Mouse (Mus musculus): ENCODE measurements around the gene Olfr573-ps1. TPM values are rescaled to one million over a fixed set of nuclear protein-coding genes. Genes with fewer than 3 reads are reported as not detected.

Olfr573-ps1 gene
- polyA plus RNA-seq (2016; fragmentation: Nextera tagmentation; extraction: Ambion mirVana), result not detected in 2 replicates

DNA sequence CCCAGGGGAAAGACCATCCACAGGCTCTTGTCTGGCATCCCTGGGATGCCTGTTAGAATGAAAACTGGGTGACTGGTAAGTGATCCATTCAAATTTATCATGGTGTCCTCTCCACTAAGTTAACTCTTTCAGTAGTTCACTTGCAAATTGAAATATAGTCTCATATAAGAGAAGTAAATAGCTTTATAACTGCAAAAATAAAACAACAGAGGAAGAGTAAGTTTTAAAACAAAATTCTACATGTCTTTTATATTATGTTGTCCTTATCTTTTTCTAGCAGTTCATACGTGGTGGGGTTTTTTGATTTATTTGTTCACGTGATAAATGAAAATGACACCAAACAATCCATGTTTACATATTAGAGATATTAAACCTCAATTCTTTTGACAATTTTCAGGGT, at the start of gene Olfr573-ps1:
Olfr573-ps1 (minus strand) TSS at position 101 of the 400 bp plus-strand sequence.
- no peak for ATAC-seq (ENCODE audit: insufficient number of reproducible peaks, insufficient read depth, low FRiP score, low TSS enrichment)
- H3K27me3 ChIP-seq, result no peaks in the 10 kb centered on the region
- WGBS, result 91% methylated on average over 2 of the region's 2 CpGs
- no peak within 1 kb of the TSS for H3K9ac ChIP-seq
- no peak within 1 kb of the TSS for H3K27ac ChIP-seq
- no peak within 1 kb of the TSS for H3K4me3 ChIP-seq
- H3K36me3 ChIP-seq, result no peaks in the 10 kb centered on the region
- no peaks in the 10 kb centered on the region for H3K4me1 ChIP-seq
- no peak within 1 kb of the TSS for H3K4me2 ChIP-seq (replicated peaks)
- H3K9me3 ChIP-seq, result no peaks in the 10 kb centered on the region

DNA sequence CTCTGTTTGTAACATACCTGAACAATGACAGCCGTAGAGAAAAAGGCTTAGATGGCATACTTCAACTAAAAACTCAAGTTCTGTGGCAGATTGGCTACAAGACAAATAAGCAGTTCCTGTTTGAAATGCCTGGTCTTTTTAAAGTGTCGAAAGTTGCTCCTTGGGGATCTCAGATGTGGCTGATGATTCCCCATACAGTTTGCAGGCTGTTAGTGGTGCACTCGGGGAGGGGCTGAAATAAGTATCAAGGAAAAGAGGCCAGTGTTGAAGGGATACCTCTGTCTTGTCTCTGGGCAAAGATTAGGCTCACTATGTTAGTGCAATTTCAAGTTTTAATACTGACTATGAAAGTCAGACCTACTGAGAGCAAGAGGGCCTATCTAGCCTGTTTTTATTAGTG, 46.8 kb upstream of the Olfr573-ps1 start, which contains the start of gene Olfr578:
Olfr578 (minus strand) TSS at position 101 of the 400 bp plus-strand sequence.
- Histone ChIP-seq H3K4me2 (replicated peaks) (no peak within 1 kb of the TSS), H3K4me3 (no peak within 1 kb of the TSS), H3K9me3 (no peaks in the 10 kb centered on the region), H3K27ac (no peak within 1 kb of the TSS), H3K27me3 (no peaks in the 10 kb centered on the region), H3K9ac (no peak within 1 kb of the TSS), H3K36me3 (no peaks in the 10 kb centered on the region), H3K4me1 (no peaks in the 10 kb centered on the region)
- 64% methylated on average over 3 of the region's 3 CpGs for WGBS
- ATAC-seq (ENCODE audit: insufficient number of reproducible peaks, insufficient read depth, low FRiP score, low TSS enrichment), result no peak

DNA sequence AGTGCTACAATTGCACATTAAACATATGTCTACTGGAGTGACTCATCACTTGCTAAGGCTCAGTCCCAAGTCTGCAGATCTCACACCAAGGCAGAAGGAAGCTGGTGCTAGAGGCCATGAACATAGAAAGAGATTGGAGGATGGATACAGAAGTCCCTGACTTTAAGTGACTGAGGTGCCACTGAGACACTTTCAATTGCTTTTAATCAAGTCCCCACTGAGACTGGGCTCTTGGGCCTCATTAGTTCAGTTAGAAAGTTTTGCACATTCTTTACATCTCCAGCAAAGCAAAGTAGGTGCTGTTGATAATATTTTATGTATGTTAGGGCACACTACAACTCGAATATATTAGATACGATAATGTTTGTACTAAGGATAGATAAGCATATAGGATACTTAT, 33.5 kb upstream of the Olfr573-ps1 start, which contains the start of gene Olfr577:
Olfr577 (minus strand) TSS at position 101 of the 400 bp plus-strand sequence.
- H3K4me3 ChIP-seq, result no peak within 1 kb of the TSS

DNA sequence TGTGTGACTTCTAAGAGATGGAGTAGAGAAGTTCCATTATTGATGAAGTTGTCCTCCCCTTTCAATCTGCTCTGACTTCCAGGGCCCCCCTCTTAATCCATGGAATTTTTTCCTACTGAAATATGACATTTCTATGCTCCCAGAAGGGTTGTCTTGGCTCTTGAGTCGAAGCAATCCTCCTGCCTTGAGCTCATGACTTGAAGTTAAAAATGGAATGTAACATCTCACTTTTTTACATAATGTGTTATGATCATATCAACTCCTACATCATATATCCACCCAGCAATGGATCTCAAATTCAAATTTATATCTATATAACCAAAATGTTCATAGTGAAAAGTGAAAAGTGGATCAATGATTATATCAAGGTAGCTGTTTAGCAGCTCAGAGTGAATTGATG, 32.0 kb upstream of the Olfr573-ps1 start:
- H3K9me3 ChIP-seq, result no peaks in the 10 kb centered on the region
- H3K27ac ChIP-seq, result no peak overlapping the region
- no peak for ATAC-seq (ENCODE audit: insufficient number of reproducible peaks, insufficient read depth, low FRiP score, low TSS enrichment)
- no peaks in the 10 kb centered on the region for H3K36me3 ChIP-seq
- no peak overlapping the region for H3K4me3 ChIP-seq
- no peaks in the 10 kb centered on the region for H3K27me3 ChIP-seq
- no peaks in the 10 kb centered on the region for H3K4me1 ChIP-seq
- H3K9ac ChIP-seq, result no peak overlapping the region
- 57% methylated on average over 1 of the region's 1 CpGs for WGBS
- H3K4me2 ChIP-seq (replicated peaks), result no peak overlapping the region

More for the DNA sequence above, 33.5 kb upstream of the Olfr573-ps1 start, which contains the start of gene Olfr577:
- H3K4me2 ChIP-seq (replicated peaks), result no peak within 1 kb of the TSS
- H3K36me3 ChIP-seq, result no peaks in the 10 kb centered on the region
- H3K27me3 ChIP-seq, result no peaks in the 10 kb centered on the region
- WGBS, result 77% methylated on average over 2 of the region's 2 CpGs
- no peaks in the 10 kb centered on the region for H3K9me3 ChIP-seq
- H3K4me1 ChIP-seq, result no peaks in the 10 kb centered on the region
- H3K27ac ChIP-seq, result no peak within 1 kb of the TSS
- H3K9ac ChIP-seq, result no peak within 1 kb of the TSS
- no peak for ATAC-seq (ENCODE audit: insufficient number of reproducible peaks, insufficient read depth, low FRiP score, low TSS enrichment)

- Histone ChIP-seq H3K9ac (no peak within 1 kb of the TSS), H3K4me1 (no peaks in the 10 kb centered on the region), H3K27me3 (no peaks in the 10 kb centered on the region), H3K9me3 (no peaks in the 10 kb centered on the region), H3K4me3 (no peak within 1 kb of the TSS), H3K27ac (no peak within 1 kb of the TSS), H3K4me2 (replicated peaks) (no peak within 1 kb of the TSS), H3K36me3 (no peaks in the 10 kb centered on the region)
- 38% methylated on average over 2 of the region's 2 CpGs for WGBS
- no peak for ATAC-seq (ENCODE audit: insufficient number of reproducible peaks, insufficient read depth, low FRiP score, low TSS enrichment)
Measured at GRCm38 (mm10) chr7:102962360-102962759, 20.0 kb upstream of the Olfr573-ps1 start, which contains the start of gene Olfr576. Gene Olfr576, plus strand, starts transcription at chr7:102962660.

GRCm38 (mm10) chr7:102958593-102958992, 16.2 kb upstream of the Olfr573-ps1 start, which contains the start of gene Olfr575:
Gene Olfr575, minus strand, starts transcription at chr7:102958775.
- H3K4me3 ChIP-seq, result no peak within 1 kb of the TSS
- H3K4me2 ChIP-seq (replicated peaks), result no peak within 1 kb of the TSS
- no peaks in the 10 kb centered on the region for H3K27me3 ChIP-seq
- ATAC-seq (ENCODE audit: insufficient number of reproducible peaks, insufficient read depth, low FRiP score, low TSS enrichment), result no peak
- H3K27ac ChIP-seq, result no peak within 1 kb of the TSS
- no peaks in the 10 kb centered on the region for H3K4me1 ChIP-seq
- no peak within 1 kb of the TSS for H3K9ac ChIP-seq
- H3K36me3 ChIP-seq, result no peaks in the 10 kb centered on the region
- WGBS, result 67% methylated on average over 1 of the region's 1 CpGs
- no peaks in the 10 kb centered on the region for H3K9me3 ChIP-seq

DNA sequence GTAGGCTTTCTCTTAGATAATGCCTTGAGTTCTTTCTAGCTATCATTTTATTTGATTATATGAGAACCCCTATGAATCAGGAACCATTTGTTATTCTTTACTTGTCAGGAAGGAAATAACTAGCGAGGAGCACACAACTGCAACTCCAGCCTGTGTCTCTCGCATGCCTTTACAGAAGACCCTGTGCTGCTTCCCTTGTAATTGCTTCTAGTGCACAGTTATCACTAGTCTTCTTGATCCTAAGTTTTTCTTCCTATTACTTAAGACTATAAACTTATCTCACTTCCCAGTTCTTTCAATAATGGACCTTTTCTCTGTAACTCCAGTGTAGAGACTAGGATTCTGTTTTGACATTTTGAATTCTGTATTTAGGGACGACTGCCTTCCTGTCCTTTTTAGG, 15.8 kb upstream of the Olfr573-ps1 start:
- ATAC-seq (ENCODE audit: insufficient number of reproducible peaks, insufficient read depth, low FRiP score, low TSS enrichment), result no peak
- Histone ChIP-seq H3K9ac (no peak overlapping the region), H3K4me2 (replicated peaks) (no peak overlapping the region), H3K4me3 (no peak overlapping the region), H3K9me3 (no peaks in the 10 kb centered on the region), H3K36me3 (no peaks in the 10 kb centered on the region), H3K27me3 (no peaks in the 10 kb centered on the region), H3K27ac (no peak overlapping the region), H3K4me1 (no peaks in the 10 kb centered on the region)
- 76% methylated on average over 3 of the region's 3 CpGs for WGBS

- Histone ChIP-seq H3K27ac (no peak overlapping the region), H3K4me3 (no peak overlapping the region), H3K9me3 (no peaks in the 10 kb centered on the region), H3K36me3 (no peaks in the 10 kb centered on the region), H3K9ac (no peak overlapping the region), H3K4me1 (no peaks in the 10 kb centered on the region), H3K4me2 (replicated peaks) (no peak overlapping the region), H3K27me3 (no peaks in the 10 kb centered on the region)
- 61% methylated on average over 1 of the region's 1 CpGs for whole genome bisulfite sequencing
- ATAC-seq (ENCODE audit: insufficient number of reproducible peaks, insufficient read depth, low FRiP score, low TSS enrichment), result no peak
Measured at GRCm38 (mm10) chr7:102950732-102951131, 8.4 kb upstream of the Olfr573-ps1 start.

DNA sequence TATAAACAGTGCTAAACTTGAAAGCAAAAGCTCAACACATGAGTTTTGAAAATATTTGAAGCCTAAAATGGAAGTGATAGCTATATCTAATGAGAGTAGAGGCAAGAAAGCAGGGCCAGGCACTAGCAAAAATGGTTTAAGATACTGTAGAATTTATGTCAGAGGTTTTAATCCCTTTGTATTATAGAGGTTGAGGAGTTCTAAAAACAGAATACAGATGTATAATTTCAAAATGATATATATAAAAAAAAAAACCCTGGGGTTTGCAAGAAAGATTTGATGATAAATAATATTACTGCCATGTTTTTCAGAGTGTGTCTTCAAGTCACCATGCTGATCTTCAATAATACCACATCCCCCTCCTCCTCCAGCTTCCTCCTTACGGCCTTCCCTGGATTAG, 5.8 kb upstream of the Olfr573-ps1 start, which contains the start of gene Olfr574:
Olfr574 (plus strand) TSS at position 301 of the 400 bp plus-strand sequence.
- Histone ChIP-seq H3K9ac (no peak within 1 kb of the TSS), H3K27me3 (no peaks in the 10 kb centered on the region), H3K4me1 (no peaks in the 10 kb centered on the region), H3K36me3 (no peaks in the 10 kb centered on the region), H3K4me3 (no peak within 1 kb of the TSS), H3K9me3 (no peaks in the 10 kb centered on the region), H3K27ac (no peak within 1 kb of the TSS), H3K4me2 (replicated peaks) (no peak within 1 kb of the TSS)
- no peak for ATAC-seq (ENCODE audit: insufficient number of reproducible peaks, insufficient read depth, low FRiP score, low TSS enrichment)
- WGBS, result 95% methylated on average over 1 of the region's 1 CpGs

- H3K27ac ChIP-seq, result no peak overlapping the region
- ATAC-seq (ENCODE audit: insufficient number of reproducible peaks, insufficient read depth, low FRiP score, low TSS enrichment), result no peak
- no peak overlapping the region for H3K4me3 ChIP-seq
- no peak overlapping the region for H3K9ac ChIP-seq
- H3K4me2 ChIP-seq (replicated peaks), result no peak overlapping the region
- no peaks in the 10 kb centered on the region for H3K9me3 ChIP-seq
- 87% methylated on average over 1 of the region's 1 CpGs for WGBS
- H3K27me3 ChIP-seq, result no peaks in the 10 kb centered on the region
- H3K4me1 ChIP-seq, result no peaks in the 10 kb centered on the region
- H3K36me3 ChIP-seq, result no peaks in the 10 kb centered on the region
Measured at GRCm38 (mm10) chr7:102943417-102943816, 1.0 kb upstream of the Olfr573-ps1 start.

DNA sequence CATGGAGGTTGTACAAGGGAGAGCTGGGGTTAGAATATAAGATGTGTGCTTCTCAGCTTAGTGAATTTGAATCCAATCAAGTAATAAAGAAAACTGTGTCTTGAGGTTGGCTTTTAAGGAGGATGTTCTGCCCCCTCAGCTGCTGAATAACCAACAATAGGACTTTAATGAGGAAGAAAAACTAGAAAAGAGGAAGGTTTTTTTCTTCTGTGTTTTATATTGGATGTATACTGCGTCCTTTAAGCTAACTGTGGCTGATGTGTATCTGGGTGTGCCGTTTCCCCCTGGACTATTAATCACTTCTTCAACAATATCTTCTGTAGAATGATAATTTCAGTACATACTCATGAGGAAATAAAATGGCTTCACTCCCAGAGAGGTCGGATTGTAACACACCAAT, 15.3 kb downstream of the Olfr573-ps1 start:
- 78% methylated on average over 3 of the region's 3 CpGs for WGBS
- no peaks in the 10 kb centered on the region for H3K4me1 ChIP-seq
- H3K27me3 ChIP-seq, result no peaks in the 10 kb centered on the region
- H3K27ac ChIP-seq, result no peak overlapping the region
- no peak overlapping the region for H3K4me3 ChIP-seq
- H3K9ac ChIP-seq, result no peak overlapping the region
- no peak for ATAC-seq (ENCODE audit: insufficient number of reproducible peaks, insufficient read depth, low FRiP score, low TSS enrichment)
- H3K4me2 ChIP-seq (replicated peaks), result no peak overlapping the region
- no peaks in the 10 kb centered on the region for H3K36me3 ChIP-seq
- H3K9me3 ChIP-seq, result no peaks in the 10 kb centered on the region

DNA sequence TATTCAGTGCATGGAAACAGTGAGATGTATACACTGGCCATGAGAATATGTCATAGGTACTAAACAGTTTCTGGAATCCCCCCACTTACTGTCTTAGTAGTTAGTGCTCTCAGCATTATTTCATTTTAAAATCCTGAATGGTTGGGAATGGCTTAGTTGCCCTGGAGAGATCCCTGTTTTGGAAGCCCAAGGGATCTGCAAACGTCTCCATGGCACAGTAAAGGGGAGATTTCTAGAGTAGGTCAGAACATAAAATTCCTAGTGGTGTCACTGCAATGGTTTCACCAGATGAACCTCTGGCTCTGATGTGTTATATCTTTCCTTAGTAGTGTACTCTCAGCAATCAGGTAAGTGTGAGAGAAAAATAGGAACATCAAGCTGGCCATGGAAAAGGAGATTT, 18.3 kb downstream of the Olfr573-ps1 start, which contains the start of gene Olfr572:
Olfr572 (plus strand) TSS at position 301 of the 400 bp plus-strand sequence.
- H3K9ac ChIP-seq, result no peak within 1 kb of the TSS
- no peaks in the 10 kb centered on the region for H3K9me3 ChIP-seq
- 61% methylated on average over 1 of the region's 1 CpGs for WGBS

More for the DNA sequence above, 18.3 kb downstream of the Olfr573-ps1 start, which contains the start of gene Olfr572:
- ATAC-seq (ENCODE audit: insufficient number of reproducible peaks, insufficient read depth, low FRiP score, low TSS enrichment), result no peak
- H3K27ac ChIP-seq, result no peak within 1 kb of the TSS
- no peak within 1 kb of the TSS for H3K4me3 ChIP-seq
- H3K4me1 ChIP-seq, result no peaks in the 10 kb centered on the region
- no peaks in the 10 kb centered on the region for H3K36me3 ChIP-seq
- H3K27me3 ChIP-seq, result no peaks in the 10 kb centered on the region
- no peak within 1 kb of the TSS for H3K4me2 ChIP-seq (replicated peaks)
